Mouse (Mus musculus) forebrain, embryonic 10.5 days (tissue): ENCODE measurements at regions not wholly inside any gene's neighbourhood (a gene's known extent, or its start where the extent isn't known, plus 50 kb on each side); places are given as distances from the start of the nearest gene placed in this dataset.

ENCODE experiments used
- DNase-seq: peaks from one replicate; pipeline ENCODE4 v3.0.0-alpha.2; 2017; ENCODE audit warnings: low spot score; ENCODE audit errors: extremely low spot score
- H3K27ac ChIP-seq: fragments of 300-500 bp; sonication (generic); 2 replicates; pipeline ENCODE4 v1.5.1; 2016; ENCODE audit warnings: mild to moderate bottlenecking
- H3K27me3 ChIP-seq: fragments of 300-500 bp; sonication (generic); 2 replicates; pipeline ENCODE4 v1.6.1; 2016; ENCODE audit warnings: mild to moderate bottlenecking; ENCODE audit not compliant: poor library complexity, severe bottlenecking
- H3K36me3 ChIP-seq: fragments of 300-500 bp; sonication (generic); replicated peaks from 2 replicates; pipeline ENCODE4 v1.6.1; 2016; ENCODE audit warnings: mild to moderate bottlenecking, moderate library complexity
- H3K4me1 ChIP-seq: fragments of 300-500 bp; sonication (generic); 2 replicates; pipeline ENCODE4 v1.6.1; 2016
- H3K4me3 ChIP-seq: fragments of 300-500 bp; sonication (generic); 2 replicates; pipeline ENCODE4 v1.5.1; 2016; ENCODE audit warnings: mild to moderate bottlenecking, moderate library complexity
- H3K9me3 ChIP-seq: fragments of 300-500 bp; sonication (generic); 2 replicates; pipeline ENCODE4 v1.6.1; 2016; ENCODE audit warnings: mild to moderate bottlenecking, moderate library complexity
- WGBS: fragments of 180-500 bp; shearing (Covaris S2); methylation state at CpG from one replicate; pipeline ENCODE4 v1.1.7; 2016; 5-methylcytosine and 5-hydroxymethylcytosine counted together

DNA sequence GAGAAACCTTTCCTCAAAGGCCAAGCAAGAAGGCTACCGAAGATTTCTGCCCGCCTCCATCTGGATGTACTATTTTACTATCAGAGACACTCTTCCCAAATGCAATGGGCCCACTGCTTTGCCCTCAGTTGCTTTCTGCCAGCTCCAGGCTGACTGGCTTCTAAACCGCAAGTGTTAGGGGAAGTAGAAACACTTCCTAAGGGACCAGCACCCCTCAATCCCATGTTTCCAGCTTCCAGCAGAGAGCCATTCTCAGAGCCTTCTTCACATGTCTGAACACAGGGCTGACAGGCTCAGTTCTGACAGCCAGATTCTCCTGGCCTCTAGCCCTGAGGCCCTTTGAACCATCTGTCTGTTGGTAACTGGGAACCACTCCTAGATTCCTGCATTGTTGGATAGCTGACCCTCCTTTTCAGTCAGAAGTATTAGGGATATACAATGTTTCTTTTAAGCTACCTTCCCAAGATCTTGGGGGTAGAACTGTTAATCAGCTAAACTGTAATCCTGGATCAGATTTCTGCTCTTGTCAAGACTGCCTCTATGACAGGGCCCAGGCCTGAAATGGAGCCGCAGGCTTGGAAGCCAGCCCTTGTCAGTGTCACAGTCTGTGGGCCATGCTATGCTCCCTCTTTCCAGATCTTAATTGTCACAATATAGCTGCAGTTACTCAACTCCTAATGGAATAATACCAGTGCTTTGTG lies 355.8 kb downstream of the 1700129C05Rik start:
- Histone ChIP-seq H3K4me1 (no peaks in the 10 kb centered on the region), H3K27me3 (no peaks in the 10 kb centered on the region), H3K4me3 (no peak overlapping the region), H3K9me3 (no peaks in the 10 kb centered on the region), H3K27ac (no peak overlapping the region), H3K36me3 (no peaks in the 10 kb centered on the region)
- 86% methylated on average over 4 of the region's 4 CpGs for WGBS
- no peak for DNase-seq

DNA sequence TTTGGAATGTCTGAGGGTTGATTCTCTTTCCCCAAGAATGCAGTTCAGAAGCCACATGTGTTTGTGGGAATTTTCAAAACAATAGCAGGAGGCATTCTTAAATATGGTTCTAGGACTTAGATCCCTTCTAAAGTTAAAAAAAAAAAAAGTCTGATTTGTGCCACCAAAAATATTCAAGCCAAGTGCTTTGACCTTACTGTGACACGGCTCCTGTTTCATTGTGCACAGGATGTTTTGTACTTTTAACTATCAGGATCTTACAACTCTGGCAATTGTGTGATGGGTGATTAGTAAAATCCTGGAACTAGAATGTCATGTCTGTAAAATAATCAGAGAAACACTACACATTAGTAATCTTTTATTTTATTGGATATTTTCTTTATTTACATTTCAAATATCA lies 359.5 kb downstream of the 1700129C05Rik start:
- no peak overlapping the region for H3K27ac ChIP-seq
- WGBS, result 87% methylated on average over 1 of the region's 1 CpGs

DNA sequence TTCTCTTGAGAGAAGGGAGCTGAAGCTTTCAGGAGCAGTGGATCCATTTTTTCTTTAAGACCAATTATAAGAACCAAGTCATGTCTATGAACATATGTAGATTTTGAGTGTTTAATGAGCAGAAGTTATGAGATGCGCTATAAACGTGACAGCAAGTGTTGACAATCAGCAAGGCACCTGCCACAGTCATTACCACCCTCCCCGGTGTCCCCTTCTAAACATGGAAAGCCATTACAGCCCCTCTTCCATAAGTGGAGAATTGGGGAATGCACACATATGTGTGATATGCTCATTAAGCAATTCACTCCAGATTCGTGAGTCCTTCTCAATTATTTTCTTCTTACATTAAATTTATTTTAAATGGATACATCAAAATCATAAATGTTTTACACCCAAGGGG lies 362.4 kb downstream of the 1700129C05Rik start:
- WGBS, result 90% methylated on average over 4 of the region's 4 CpGs
- DNase-seq, result no peak
- Histone ChIP-seq H3K9me3 (no peaks in the 10 kb centered on the region), H3K27me3 (no peaks in the 10 kb centered on the region), H3K4me1 (peaks cover 11% of the 10 kb centered on the region), H3K27ac (no peak overlapping the region), H3K36me3 (no peaks in the 10 kb centered on the region), H3K4me3 (no peak overlapping the region)

More for the DNA sequence above, 359.5 kb downstream of the 1700129C05Rik start:
- Histone ChIP-seq H3K4me3 (no peak overlapping the region), H3K27me3 (no peaks in the 10 kb centered on the region), H3K9me3 (no peaks in the 10 kb centered on the region), H3K4me1 (peaks cover 11% of the 10 kb centered on the region), H3K36me3 (no peaks in the 10 kb centered on the region)
- no peak for DNase-seq

DNA sequence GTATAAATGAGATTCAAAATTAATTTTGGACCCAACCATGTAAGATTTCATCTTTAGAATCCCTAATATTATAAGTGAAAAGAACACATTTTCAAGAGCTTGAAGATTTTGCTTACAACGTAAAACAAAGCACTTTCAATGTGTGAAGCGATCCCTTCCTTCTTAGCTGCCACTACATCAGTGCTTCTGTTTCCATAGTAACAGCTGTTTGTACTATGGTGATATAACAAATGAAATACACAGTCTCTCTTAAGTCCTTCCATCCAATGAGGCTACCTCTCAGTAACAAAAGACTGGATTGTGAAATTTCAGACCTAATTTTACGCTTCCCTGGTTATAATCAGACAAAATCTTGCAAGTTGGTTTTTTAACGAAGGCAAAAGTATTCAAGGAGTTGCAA lies 364.0 kb downstream of the 1700129C05Rik start:
- Histone ChIP-seq H3K27me3 (no peaks in the 10 kb centered on the region), H3K27ac (no peak overlapping the region), H3K4me1 (peaks cover 11% of the 10 kb centered on the region), H3K36me3 (no peaks in the 10 kb centered on the region), H3K4me3 (no peak overlapping the region), H3K9me3 (no peaks in the 10 kb centered on the region)
- no peak for DNase-seq
- 54% methylated on average over 4 of the region's 4 CpGs for WGBS

DNA sequence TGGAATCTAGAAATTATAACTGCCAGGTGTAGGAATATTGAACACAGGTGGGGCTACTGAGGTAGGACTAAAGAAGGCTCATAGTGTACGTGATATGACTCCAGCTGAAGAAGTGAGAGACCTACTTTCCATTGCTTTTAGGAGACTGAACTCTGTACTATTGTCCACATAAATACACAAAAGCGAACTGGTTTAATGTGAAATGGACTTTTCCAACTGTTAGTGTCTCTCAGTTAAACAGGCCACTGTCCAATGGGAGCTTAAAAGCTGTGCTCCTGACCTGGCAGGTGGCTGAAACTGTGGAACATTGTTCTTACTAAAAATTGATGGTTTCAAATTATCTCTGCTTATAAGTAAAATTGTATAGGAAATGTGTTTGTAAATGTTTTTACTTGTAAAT lies 381.4 kb downstream of the 1700129C05Rik start:
- no peak for DNase-seq
- WGBS, result 90% methylated on average over 2 of the region's 2 CpGs
- Histone ChIP-seq H3K4me3 (no peak overlapping the region), H3K27ac (no peak overlapping the region), H3K27me3 (no peaks in the 10 kb centered on the region), H3K36me3 (no peaks in the 10 kb centered on the region), H3K9me3 (no peaks in the 10 kb centered on the region), H3K4me1 (no peaks in the 10 kb centered on the region)

DNA sequence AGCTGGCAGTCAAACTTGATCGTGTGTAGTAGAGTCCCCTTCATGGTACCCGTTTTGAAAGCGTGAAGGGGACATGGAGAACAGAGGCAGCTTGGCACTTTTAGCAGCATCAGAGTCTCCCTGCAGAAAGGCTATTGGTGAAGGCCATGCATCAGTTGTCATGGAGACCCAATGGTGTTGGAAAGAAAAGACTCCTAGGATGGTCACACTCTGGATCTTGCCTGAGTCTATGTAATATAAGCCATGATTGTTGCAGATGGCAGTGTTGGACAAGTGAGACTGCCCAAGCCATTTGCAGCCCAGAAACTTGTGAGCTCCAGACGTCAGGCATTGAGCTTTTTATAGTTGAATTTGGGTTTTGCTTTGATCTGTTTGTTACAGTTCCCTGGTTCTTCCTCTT lies 382.9 kb downstream of the 1700129C05Rik start:
- Histone ChIP-seq H3K4me3 (no peak overlapping the region), H3K4me1 (no peaks in the 10 kb centered on the region), H3K27ac (no peak overlapping the region), H3K27me3 (no peaks in the 10 kb centered on the region), H3K36me3 (no peaks in the 10 kb centered on the region), H3K9me3 (no peaks in the 10 kb centered on the region)
- WGBS, result 90% methylated on average over 4 of the region's 4 CpGs
- no peak for DNase-seq

DNA sequence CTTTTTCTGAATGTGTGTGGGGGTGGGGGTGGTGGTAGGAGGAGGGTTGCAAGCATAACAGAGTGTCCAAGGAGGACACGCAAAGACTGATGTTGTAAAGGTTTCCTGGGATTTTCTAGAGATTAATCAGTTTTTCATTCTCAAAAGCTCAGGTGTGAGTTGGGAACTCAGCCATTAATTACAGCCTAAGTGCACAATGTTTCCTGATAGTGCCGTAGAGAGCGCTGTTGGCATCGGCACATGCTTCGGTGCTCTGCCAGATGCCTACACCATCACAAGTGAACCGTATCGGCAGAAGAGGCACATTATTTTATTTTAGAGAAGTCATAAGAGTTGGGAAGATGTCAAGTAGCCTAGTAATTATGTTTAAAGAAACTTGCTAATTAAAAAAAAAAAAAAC lies 388.9 kb downstream of the 1700129C05Rik start:
- WGBS, result 93% methylated on average over 7 of the region's 7 CpGs
- no peak overlapping the region for H3K4me3 ChIP-seq
- H3K4me1 ChIP-seq, result no peaks in the 10 kb centered on the region
- no peak for DNase-seq
- no peak overlapping the region for H3K27ac ChIP-seq
- H3K36me3 ChIP-seq, result no peaks in the 10 kb centered on the region
- no peaks in the 10 kb centered on the region for H3K9me3 ChIP-seq
- H3K27me3 ChIP-seq, result no peaks in the 10 kb centered on the region

DNA sequence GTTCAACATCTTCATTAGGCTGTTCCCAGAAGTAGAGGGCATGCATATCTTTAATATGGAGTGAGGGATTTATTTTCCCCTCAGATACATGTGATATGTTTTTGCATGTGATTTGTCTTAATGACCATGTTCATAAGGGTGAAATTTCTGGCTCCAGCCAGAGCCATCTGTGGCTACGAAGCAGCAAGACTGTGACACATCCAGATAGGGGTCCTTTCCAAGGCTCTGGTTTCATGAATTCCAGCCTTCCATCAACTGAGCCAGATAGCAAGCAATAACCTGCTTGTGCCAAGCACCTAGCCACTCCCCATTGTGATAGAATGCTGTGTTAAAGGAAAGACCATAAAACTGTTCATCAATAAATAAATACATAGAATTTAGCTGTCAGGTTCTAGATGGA lies 389.6 kb downstream of the 1700129C05Rik start:
- H3K4me1 ChIP-seq, result no peaks in the 10 kb centered on the region
- H3K27me3 ChIP-seq, result no peaks in the 10 kb centered on the region
- H3K9me3 ChIP-seq, result no peaks in the 10 kb centered on the region
- no peak for DNase-seq
- H3K4me3 ChIP-seq, result no peak overlapping the region
- H3K27ac ChIP-seq, result no peak overlapping the region
- H3K36me3 ChIP-seq, result no peaks in the 10 kb centered on the region
- 79% methylated on average over 1 of the region's 1 CpGs for WGBS

DNA sequence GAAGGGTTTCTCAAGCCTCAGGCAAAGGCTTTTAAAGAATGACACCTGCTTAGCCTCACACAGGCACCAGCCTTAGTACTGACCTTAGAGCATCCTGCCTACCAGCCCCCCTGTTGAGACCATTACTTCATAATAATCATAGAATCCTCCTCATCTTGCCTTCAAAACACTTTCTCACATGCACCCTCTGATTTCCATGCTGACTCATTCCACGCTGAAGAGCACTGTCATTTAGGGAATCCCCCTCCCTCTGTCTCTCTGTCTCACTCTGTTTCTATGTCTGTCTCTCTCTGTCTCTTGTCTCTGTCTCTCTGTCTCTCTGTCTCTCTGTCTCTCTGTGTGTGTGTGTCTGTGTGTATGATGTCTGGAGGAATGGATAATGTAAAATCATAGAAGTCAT lies 416.3 kb downstream of the 1700129C05Rik start:
- no peak overlapping the region for H3K27ac ChIP-seq
- DNase-seq, result no peak
- 70% methylated on average over 1 of the region's 1 CpGs for whole genome bisulfite sequencing
- H3K36me3 ChIP-seq, result no peaks in the 10 kb centered on the region
- no peaks in the 10 kb centered on the region; the same call in 1 of the 2 replicates for H3K4me1 ChIP-seq
- H3K9me3 ChIP-seq, result no peaks in the 10 kb centered on the region
- no peak overlapping the region for H3K4me3 ChIP-seq
- no peaks in the 10 kb centered on the region for H3K27me3 ChIP-seq

DNA sequence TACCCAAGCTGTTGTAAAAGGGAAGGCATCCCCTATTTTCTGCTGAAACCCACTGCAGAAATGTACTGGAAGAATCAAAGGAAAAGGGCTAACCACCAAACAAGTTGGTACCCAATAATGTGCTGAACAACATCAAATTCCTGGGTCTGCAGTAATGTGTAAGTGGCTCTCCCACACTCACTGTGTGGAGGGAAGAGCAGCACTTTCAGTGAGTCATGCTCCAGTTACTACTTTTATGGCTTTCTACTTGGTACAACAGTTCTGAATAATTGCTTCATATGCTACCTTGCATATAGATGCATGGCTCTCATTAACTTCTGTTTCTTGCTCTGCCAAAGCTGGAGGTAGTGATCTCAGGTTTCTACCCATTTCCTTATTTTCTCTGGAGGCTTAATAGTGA lies 427.8 kb downstream of the 1700129C05Rik start:
- Histone ChIP-seq H3K9me3 (no peaks in the 10 kb centered on the region), H3K27me3 (peaks cover 8% of the 10 kb centered on the region), H3K36me3 (no peaks in the 10 kb centered on the region), H3K27ac (no peak overlapping the region), H3K4me3 (no peak overlapping the region), H3K4me1 (no peaks in the 10 kb centered on the region)
- no peak for DNase-seq

DNA sequence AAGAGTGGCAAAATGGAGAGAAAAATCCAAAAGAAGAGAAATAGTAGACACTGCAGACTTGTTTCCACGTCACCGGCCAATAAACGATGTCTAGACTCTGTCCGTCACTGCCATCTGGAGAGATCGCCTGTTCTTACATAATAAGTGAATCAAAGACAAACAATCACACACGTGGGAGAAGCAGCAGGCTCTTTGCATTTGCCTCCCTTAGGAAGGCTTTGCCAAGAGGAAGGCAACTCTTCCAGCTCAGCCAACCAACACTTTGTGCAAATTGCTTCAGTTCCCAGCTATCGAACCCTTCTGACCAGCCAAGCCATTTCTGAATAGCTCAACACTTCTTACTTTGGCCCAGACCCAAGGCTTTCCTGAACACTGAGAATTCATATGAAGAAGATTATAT lies 432.8 kb downstream of the 1700129C05Rik start:
- H3K27me3 ChIP-seq, result no peaks in the 10 kb centered on the region
- no peaks in the 10 kb centered on the region for H3K4me1 ChIP-seq
- H3K9me3 ChIP-seq, result no peaks in the 10 kb centered on the region
- no peaks in the 10 kb centered on the region for H3K36me3 ChIP-seq
- H3K4me3 ChIP-seq, result no peak overlapping the region
- H3K27ac ChIP-seq, result no peak overlapping the region
- WGBS, result 91% methylated on average over 7 of the region's 7 CpGs
- no peak for DNase-seq

DNA sequence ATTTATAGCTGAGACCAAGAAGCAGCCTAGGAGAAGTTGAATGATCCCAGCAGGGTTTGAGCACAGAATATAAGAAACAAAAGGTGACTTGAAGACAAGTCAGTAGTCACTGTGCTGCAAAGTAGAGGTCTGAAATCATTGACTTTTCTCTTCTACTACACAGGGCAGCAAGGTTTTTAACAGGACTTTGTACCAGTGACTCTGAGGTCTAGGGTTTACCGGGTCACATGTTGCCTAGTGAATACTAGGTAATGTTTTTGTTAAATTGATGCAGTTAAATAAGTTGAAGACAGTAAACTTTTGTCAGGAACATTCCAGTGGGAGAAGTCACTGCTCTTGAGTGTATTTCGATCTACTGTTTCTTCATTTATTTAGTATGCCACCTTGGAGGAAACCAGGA lies 433.4 kb downstream of the 1700129C05Rik start:
- H3K36me3 ChIP-seq, result no peaks in the 10 kb centered on the region
- no peak for DNase-seq
- no peaks in the 10 kb centered on the region for H3K9me3 ChIP-seq
- no peaks in the 10 kb centered on the region for H3K27me3 ChIP-seq
- H3K4me3 ChIP-seq, result no peak overlapping the region
- 96% methylated on average over 2 of the region's 2 CpGs for WGBS
- no peaks in the 10 kb centered on the region for H3K4me1 ChIP-seq
- H3K27ac ChIP-seq, result no peak overlapping the region

DNA sequence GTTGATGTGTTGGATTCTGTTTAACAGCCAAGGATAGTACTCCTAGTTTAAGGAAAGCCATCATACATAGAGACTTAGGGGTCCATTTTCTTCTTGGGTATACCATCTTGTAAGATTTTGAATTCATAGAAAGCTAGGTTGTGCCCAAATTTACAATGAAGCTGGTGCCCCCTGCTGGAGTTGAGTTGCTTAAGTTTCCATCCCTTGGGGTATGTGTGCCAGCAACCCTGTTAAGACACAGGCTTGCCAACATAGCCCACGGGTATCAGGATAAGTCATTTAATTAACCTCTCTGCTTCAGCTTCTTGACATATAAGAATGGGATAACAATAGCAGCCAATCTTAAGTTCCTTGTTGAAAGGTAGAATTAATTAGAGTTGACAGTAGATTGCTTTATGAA lies 440.9 kb downstream of the 1700129C05Rik start:
- no peaks in the 10 kb centered on the region for H3K36me3 ChIP-seq
- H3K4me1 ChIP-seq, result no peaks in the 10 kb centered on the region
- H3K4me3 ChIP-seq, result no peak overlapping the region
- no peaks in the 10 kb centered on the region for H3K9me3 ChIP-seq
- H3K27me3 ChIP-seq, result no peaks in the 10 kb centered on the region
- DNase-seq, result peak; percentile 29
- WGBS, result 60% methylated on average over 1 of the region's 1 CpGs
- H3K27ac ChIP-seq, result no peak overlapping the region
